Mouse (Mus musculus): ENCODE measurements at regions not wholly inside any gene's neighbourhood (a gene's known extent, or its start where the extent isn't known, plus 50 kb on each side); places are given as distances from the start of the nearest gene placed in this dataset.

GRCm38 (mm10) chr3:41194311-41195112 is 111.7 kb upstream of the Pgrmc2 start:
- WGBS (ENCODE audit: insufficient replicate concordance), result 56% methylated on average over 9 of the region's 9 CpGs
- ATAC-seq (ENCODE audit: insufficient read depth) (no peak), DNase-seq (ENCODE audit: low read depth in 3 of 3, low spot score in 3 of 3) (no peak)
- no peak for TF ChIP-seq CTCF (IDR thresholded peaks at IDR 0.05; ENCODE audit: low read depth)
- TF ChIP-seq EP300 (IDR thresholded peaks at IDR 0.05; ENCODE audit: low read depth), result no peak
- no peak overlapping the region for H3K4me2 ChIP-seq (ENCODE audit: low read depth)
- no peaks in the 10 kb centered on the region for H3K4me1 ChIP-seq (replicated peaks; ENCODE audit: control insufficient read depth in 2 of 2, insufficient read depth in 2 of 2, low read length in 1 of 2)
- H3K27ac ChIP-seq, result no peak overlapping the region
- H3K36me3 ChIP-seq (replicated peaks; ENCODE audit: control insufficient read depth, insufficient read depth, low read depth), result no peaks in the 10 kb centered on the region
- H3K27me3 ChIP-seq (ENCODE audit: control insufficient read depth, insufficient read depth, low read length), result no peaks in the 10 kb centered on the region
- H3K9ac ChIP-seq (replicated peaks), result no peak overlapping the region
- no peaks in the 10 kb centered on the region for H3K9me3 ChIP-seq (ENCODE audit: control insufficient read depth, low read length)
- no peak overlapping the region for H3K4me3 ChIP-seq (ENCODE audit: insufficient read depth in 1 of 2, low read depth in 2 of 2, low read length in 2 of 2)

- Histone ChIP-seq H3K36me3 (replicated peaks; ENCODE audit: control insufficient read depth, insufficient read depth, low read depth) (no peaks in the 10 kb centered on the region), H3K27me3 (ENCODE audit: control insufficient read depth, insufficient read depth, low read length) (no peaks in the 10 kb centered on the region), H3K4me1 (replicated peaks; ENCODE audit: control insufficient read depth in 2 of 2, insufficient read depth in 2 of 2, low read length in 1 of 2) (peaks cover 0 to 20% of the 10 kb centered on the region in 2 experiments; a peak in 2 of 4 replicates), H3K4me2 (ENCODE audit: low read depth) (no peak overlapping the region), H3K9me3 (ENCODE audit: control insufficient read depth, low read length) (no peaks in the 10 kb centered on the region), H3K4me3 (ENCODE audit: insufficient read depth in 1 of 2, low read depth in 2 of 2, low read length in 2 of 2) (no peak overlapping the region), H3K27ac (no peak overlapping the region), H3K9ac (replicated peaks) (no peak overlapping the region)
- DNase-seq (ENCODE audit: low read depth in 3 of 3, low spot score in 3 of 3) (no peak), ATAC-seq (ENCODE audit: insufficient read depth) (0 out of 2 replicates have a peak, but pooled peaks have one; percentile 23)
- no peak for TF ChIP-seq EP300 (IDR thresholded peaks at IDR 0.05; ENCODE audit: low read depth)
- TF ChIP-seq CTCF (IDR thresholded peaks at IDR 0.05; ENCODE audit: low read depth), result no peak
- WGBS (ENCODE audit: insufficient replicate concordance), result 54% methylated on average over 10 of the region's 10 CpGs
Observed at GRCm38 (mm10) chr3:41185305-41186097, 102.7 kb upstream of the Pgrmc2 start.

GRCm38 (mm10) chr3:41184375-41184774 is 101.5 kb upstream of the Pgrmc2 start:
- no peak overlapping the region for H3K4me3 ChIP-seq (ENCODE audit: insufficient read depth in 1 of 2, low read depth in 2 of 2, low read length in 2 of 2)
- DNase-seq (ENCODE audit: low read depth in 3 of 3, low spot score in 3 of 3), result no peak

GRCm38 (mm10) chr3:41182900-41183595 is 100.2 kb upstream of the Pgrmc2 start:
- DNase-seq (ENCODE audit: low read depth in 3 of 3, low spot score in 3 of 3), result no peak
- 55% methylated on average over 10 of the region's 10 CpGs for WGBS (ENCODE audit: insufficient replicate concordance)

More at GRCm38 (mm10) chr3:41184375-41184774, 101.5 kb upstream of the Pgrmc2 start:
- no peak overlapping the region for H3K4me2 ChIP-seq (ENCODE audit: low read depth)
- no peaks in the 10 kb centered on the region for H3K27me3 ChIP-seq (ENCODE audit: control insufficient read depth, insufficient read depth, low read length)
- H3K9ac ChIP-seq (replicated peaks), result no peak overlapping the region
- no peaks in the 10 kb centered on the region for H3K9me3 ChIP-seq (ENCODE audit: control insufficient read depth, low read length)
- TF ChIP-seq CTCF (IDR thresholded peaks at IDR 0.05; ENCODE audit: low read depth) (no peak), EP300 (IDR thresholded peaks at IDR 0.05; ENCODE audit: low read depth) (no peak)
- no peak overlapping the region for H3K27ac ChIP-seq
- WGBS (ENCODE audit: insufficient replicate concordance), result 58% methylated on average over 7 of the region's 7 CpGs
- H3K4me1 ChIP-seq (replicated peaks; ENCODE audit: control insufficient read depth in 2 of 2, insufficient read depth in 2 of 2, low read length in 1 of 2), result peaks cover 10 to 27% of the 10 kb centered on the region in 2 experiments
- H3K36me3 ChIP-seq (replicated peaks; ENCODE audit: control insufficient read depth, insufficient read depth, low read depth), result no peaks in the 10 kb centered on the region
- no peak for ATAC-seq (ENCODE audit: insufficient read depth)

More at GRCm38 (mm10) chr3:41182900-41183595, 100.2 kb upstream of the Pgrmc2 start:
- no peaks in the 10 kb centered on the region for H3K36me3 ChIP-seq (replicated peaks; ENCODE audit: control insufficient read depth, insufficient read depth, low read depth)
- H3K27ac ChIP-seq, result no peak overlapping the region
- ATAC-seq (ENCODE audit: insufficient read depth), result no peak
- TF ChIP-seq CTCF (IDR thresholded peaks at IDR 0.05; ENCODE audit: low read depth) (no peak), EP300 (IDR thresholded peaks at IDR 0.05; ENCODE audit: low read depth) (no peak)
- H3K27me3 ChIP-seq (ENCODE audit: control insufficient read depth, insufficient read depth, low read length), result no peaks in the 10 kb centered on the region
- no peak overlapping the region for H3K9ac ChIP-seq (replicated peaks)
- no peak overlapping the region for H3K4me2 ChIP-seq (ENCODE audit: low read depth)
- H3K9me3 ChIP-seq (ENCODE audit: control insufficient read depth, low read length), result no peaks in the 10 kb centered on the region
- H3K4me3 ChIP-seq (ENCODE audit: insufficient read depth in 1 of 2, low read depth in 2 of 2, low read length in 2 of 2), result no peak overlapping the region
- peaks cover 23 to 40% of the 10 kb centered on the region in 2 experiments for H3K4me1 ChIP-seq (replicated peaks; ENCODE audit: control insufficient read depth in 2 of 2, insufficient read depth in 2 of 2, low read length in 1 of 2)
